Mouse (Mus musculus): ENCODE results near the gene Rhox2h.
"Not testable (repeated sequence)": the region's sequence is repeated elsewhere in the genome, so short reads cannot be mapped to it uniquely, and the experiment has no call there.

- TF ChIP-seq CTCF, POLR2A (IDR thresholded peaks at IDR 0.05; ENCODE audit: insufficient read depth, low read depth, low read length): not testable (repeated sequence)
Measured at GRCm38 (mm10) chrX:37673177-37673576, at the start of gene Rhox2h.
